Mouse (Mus musculus) embryonic facial prominence, embryonic 12.5 days (tissue): ENCODE measurements at regions not wholly inside any gene's neighbourhood (a gene's known extent, or its start where the extent isn't known, plus 50 kb on each side); places are given as distances from the start of the nearest gene placed in this dataset.
A peak's percentile ranks its signal among the peaks of the same experiment; 100 is the strongest.

Experiments
- ATAC-seq: fragments of 200-750 bp; cut with Nextera tagmentation; 2 replicates; pipeline ENCODE4 v1.8.0; 2017; ENCODE audit not compliant: insufficient number of reproducible peaks, insufficient read depth, low FRiP score, low TSS enrichment
- H3K27ac ChIP-seq: fragments of 300-500 bp; sonication (generic); 2 replicates; pipeline ENCODE4 v1.5.1; 2016; ENCODE audit warnings: mild to moderate bottlenecking
- H3K27me3 ChIP-seq: fragments of 300-500 bp; sonication (generic); 2 replicates; pipeline ENCODE4 v1.6.1; 2016; ENCODE audit warnings: mild to moderate bottlenecking, moderate library complexity
- H3K36me3 ChIP-seq: fragments of 300-500 bp; sonication (generic); 2 replicates; pipeline ENCODE4 v1.6.1; 2016; ENCODE audit warnings: mild to moderate bottlenecking
- H3K4me1 ChIP-seq: fragments of 300-500 bp; sonication (generic); 2 replicates; pipeline ENCODE4 v1.6.1; 2016
- H3K4me2 ChIP-seq: fragments of 300-500 bp; sonication (generic); replicated peaks from 2 replicates; pipeline ENCODE4 v1.6.1; 2016; ENCODE audit warnings: mild to moderate bottlenecking, moderate library complexity
- H3K4me3 ChIP-seq: fragments of 300-500 bp; sonication (generic); 2 replicates; pipeline ENCODE4 v1.5.1; 2016; ENCODE audit warnings: mild to moderate bottlenecking
- H3K9ac ChIP-seq: fragments of 300-500 bp; sonication (generic); 2 replicates; pipeline ENCODE4 v1.6.1; 2016; ENCODE audit warnings: mild to moderate bottlenecking, moderate library complexity
- H3K9me3 ChIP-seq: fragments of 300-500 bp; sonication (generic); 2 replicates; pipeline ENCODE4 v1.6.1; 2016; ENCODE audit warnings: mild to moderate bottlenecking, moderate library complexity
- WGBS: fragments of 180-500 bp; shearing (Covaris S2); methylation state at CpG from one replicate; pipeline ENCODE4 v1.1.7; 2016; 5-methylcytosine and 5-hydroxymethylcytosine counted together

DNA sequence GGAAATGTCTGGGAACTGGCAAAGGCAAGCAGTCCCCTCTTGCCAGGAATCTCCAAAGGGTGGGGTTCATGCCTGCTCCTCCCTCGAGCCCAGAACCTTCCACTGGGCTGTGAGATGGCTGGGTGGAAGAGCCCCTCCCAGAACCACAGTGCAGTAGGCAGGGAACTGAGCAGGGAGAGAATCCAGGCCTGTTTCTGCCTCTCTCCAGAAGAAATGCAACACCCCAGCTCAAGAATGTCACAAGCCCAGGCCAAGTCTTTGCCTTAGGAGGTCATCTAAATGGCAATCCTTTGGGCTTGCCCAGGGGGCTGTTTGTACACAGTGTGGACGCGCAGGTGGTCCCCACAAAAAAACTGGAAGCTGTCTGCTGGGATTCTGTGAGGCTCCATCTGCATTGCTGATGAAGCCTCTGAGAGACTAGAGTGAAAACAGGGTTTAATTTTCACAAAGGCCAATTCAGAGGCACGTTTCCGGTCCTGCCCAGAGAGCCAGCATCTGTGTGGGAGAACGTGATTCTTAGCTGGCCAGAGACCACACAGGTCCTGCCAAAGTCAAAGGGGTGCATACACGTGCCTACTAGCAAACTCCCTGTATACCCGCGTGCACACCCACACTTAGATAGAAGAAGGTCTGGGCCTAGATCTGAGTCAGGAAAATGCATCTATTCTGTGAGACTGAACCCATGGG, 129.0 kb downstream of the Hmg20a start:
- no peak overlapping the region for H3K9ac ChIP-seq
- H3K27ac ChIP-seq = peak overlapping the region; percentile 37
- peaks cover 18% of the 10 kb centered on the region for H3K4me1 ChIP-seq
- H3K4me2 ChIP-seq = no peak overlapping the region
- no peak overlapping the region for H3K4me3 ChIP-seq
- 45% methylated on average over 9 of the region's 9 CpGs for WGBS
- no peaks in the 10 kb centered on the region for H3K36me3 ChIP-seq
- no peak for ATAC-seq
- H3K9me3 ChIP-seq = no peaks in the 10 kb centered on the region
- H3K27me3 ChIP-seq = no peaks in the 10 kb centered on the region

DNA sequence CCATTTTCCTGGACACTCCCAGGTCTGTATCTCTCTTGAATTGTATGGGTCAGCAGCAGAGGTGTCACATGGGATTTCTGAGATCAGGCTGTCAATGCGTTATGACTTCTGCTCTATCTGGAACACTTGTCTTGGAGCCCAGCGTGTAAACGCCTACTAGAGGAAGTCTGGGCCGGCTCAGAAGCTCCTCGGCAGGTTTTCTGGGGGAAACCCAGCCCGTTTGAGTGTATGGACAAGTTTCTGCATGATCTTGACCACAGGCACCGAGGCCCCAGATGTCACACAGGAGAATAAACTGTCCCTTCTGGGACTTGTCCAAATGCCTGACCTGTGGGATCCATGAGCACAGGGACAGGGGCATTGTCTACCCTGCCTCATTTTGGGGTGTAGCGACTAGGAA, 131.4 kb downstream of the Hmg20a start:
- Histone ChIP-seq H3K4me1 (peaks cover 27% of the 10 kb centered on the region), H3K9ac (no peak overlapping the region), H3K9me3 (no peaks in the 10 kb centered on the region), H3K27ac (no peak overlapping the region), H3K36me3 (no peaks in the 10 kb centered on the region), H3K27me3 (no peaks in the 10 kb centered on the region), H3K4me3 (no peak overlapping the region), H3K4me2 (no peak overlapping the region)
- WGBS = 67% methylated on average over 8 of the region's 8 CpGs
- no peak for ATAC-seq

DNA sequence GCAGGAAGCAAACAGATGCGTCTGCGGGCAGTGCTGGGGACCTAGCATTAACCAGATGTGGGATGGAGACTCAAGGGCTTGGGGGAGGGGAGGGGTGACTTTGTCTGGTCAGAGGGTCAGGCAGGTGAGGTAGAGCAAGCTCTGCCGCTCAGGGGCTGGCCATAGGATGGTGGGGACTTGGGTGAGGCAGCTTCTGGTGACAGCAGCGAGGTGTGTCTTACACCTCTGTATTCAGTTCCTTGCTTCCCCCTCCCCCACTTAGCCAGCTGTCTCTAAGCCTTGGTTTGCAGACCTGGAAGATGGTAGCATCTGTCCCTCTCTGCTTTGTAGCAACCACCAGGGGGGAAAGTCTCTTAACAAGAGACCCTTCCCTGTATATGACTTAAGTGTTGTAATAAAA, 131.8 kb downstream of the Hmg20a start:
- ATAC-seq = no peak
- peaks cover 24% of the 10 kb centered on the region for H3K4me1 ChIP-seq
- 57% methylated on average over 4 of the region's 4 CpGs for WGBS
- H3K27ac ChIP-seq = no peak overlapping the region
- H3K36me3 ChIP-seq = no peaks in the 10 kb centered on the region
- H3K9me3 ChIP-seq = no peaks in the 10 kb centered on the region
- H3K4me2 ChIP-seq = no peak overlapping the region
- no peaks in the 10 kb centered on the region for H3K27me3 ChIP-seq
- H3K4me3 ChIP-seq = no peak overlapping the region
- no peak overlapping the region for H3K9ac ChIP-seq

DNA sequence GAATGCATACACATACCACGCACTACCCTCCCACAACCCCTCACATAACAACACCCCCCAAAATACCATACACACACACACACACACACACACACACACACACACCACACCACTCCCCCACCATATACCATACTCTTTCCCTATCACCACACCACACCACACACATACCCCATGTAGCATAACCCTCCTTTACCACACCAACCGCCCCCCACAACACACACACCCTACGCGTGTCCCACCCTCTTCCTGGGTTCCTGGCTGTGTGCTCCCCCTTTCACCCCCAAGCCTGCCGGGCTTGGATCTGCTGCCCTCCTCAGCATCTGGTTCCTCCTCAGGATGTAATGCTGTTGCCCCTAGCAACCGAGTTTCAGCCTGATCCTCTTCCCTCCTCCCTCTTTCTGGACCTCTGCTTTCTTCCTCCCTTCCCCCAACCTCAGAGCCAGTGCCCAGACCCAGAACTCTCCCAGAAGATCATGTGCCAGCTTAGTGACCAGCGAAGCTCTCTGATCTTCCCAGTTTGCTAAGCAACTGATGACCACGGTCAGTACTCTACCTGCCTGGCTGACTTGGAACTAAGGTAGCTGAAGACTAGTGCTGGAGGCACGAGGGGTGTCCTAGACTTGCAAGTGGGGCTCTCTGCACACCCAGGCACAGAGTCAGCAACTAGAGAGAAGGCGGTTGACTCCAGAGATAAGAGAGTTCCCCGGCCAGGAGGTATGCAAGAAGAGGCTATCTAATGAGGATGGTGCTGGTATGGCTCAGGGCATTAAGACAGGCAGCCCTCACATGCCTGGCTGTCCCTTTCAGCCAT, 133.2 kb downstream of the Hmg20a start:
- Histone ChIP-seq H3K4me3 (no peak overlapping the region), H3K9ac (no peak overlapping the region), H3K27me3 (no peaks in the 10 kb centered on the region), H3K4me2 (no peak overlapping the region), H3K27ac (no peak overlapping the region), H3K4me1 (peaks cover 23% of the 10 kb centered on the region), H3K9me3 (no peaks in the 10 kb centered on the region), H3K36me3 (no peaks in the 10 kb centered on the region)
- WGBS = 57% methylated on average over 11 of the region's 11 CpGs
- ATAC-seq = peak; percentile 23; the same call in 1 of the 2 replicates

DNA sequence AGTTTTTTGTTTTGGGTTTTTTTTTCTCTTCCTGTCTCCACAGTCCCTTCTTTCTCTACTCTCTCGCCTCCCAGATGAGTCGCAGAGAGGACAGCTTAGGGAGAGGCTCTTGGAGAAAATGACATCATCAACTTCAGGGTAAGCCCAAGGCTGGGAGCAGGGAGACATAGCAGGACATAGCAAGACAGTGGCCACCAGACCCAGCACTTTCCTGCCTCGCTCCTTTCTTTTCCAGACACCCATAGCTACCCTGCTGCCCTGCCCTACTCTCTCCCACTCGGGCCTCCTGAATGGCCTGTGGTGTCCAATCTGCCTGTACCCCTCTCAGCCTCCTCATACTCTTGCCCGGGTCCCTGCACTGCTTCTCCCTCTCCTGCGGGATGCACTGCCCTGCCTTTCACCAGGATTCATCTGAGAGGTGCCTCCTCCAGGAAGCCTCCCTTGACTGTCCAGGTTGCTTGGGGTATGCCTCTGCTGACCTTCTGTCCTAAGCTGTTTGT, 133.8 kb downstream of the Hmg20a start:
- H3K4me1 ChIP-seq = peaks cover 22% of the 10 kb centered on the region

DNA sequence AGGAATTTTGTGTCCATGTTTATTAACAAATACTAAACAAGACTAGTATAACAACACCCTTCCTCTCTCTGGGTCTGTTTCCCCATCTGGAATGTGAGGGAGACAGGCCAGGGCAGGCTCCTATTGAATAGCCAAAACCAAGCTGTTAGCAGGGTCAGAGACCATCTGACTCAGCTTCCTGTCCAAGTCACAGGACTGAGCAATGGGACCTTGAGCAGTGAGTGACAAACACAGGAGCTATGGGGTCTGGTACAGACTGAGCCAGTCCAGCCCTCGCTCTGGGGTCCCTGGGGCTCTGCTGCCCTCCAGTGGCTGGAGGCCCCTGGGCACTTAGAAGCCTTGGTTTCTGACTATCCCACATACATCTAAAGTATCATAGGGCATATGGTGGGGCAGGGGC, 134.4 kb downstream of the Hmg20a start:
- no peak overlapping the region for H3K4me2 ChIP-seq
- no peak overlapping the region for H3K4me3 ChIP-seq
- H3K4me1 ChIP-seq = peaks cover 17% of the 10 kb centered on the region
- no peaks in the 10 kb centered on the region for H3K9me3 ChIP-seq
- H3K9ac ChIP-seq = no peak overlapping the region
- H3K36me3 ChIP-seq = no peaks in the 10 kb centered on the region
- no peak overlapping the region for H3K27ac ChIP-seq
- no peaks in the 10 kb centered on the region for H3K27me3 ChIP-seq
- 11% methylated on average over 1 of the region's 1 CpGs for WGBS
- peak; percentile 67; the same call in 1 of the 2 replicates for ATAC-seq

More for the DNA sequence above, 133.8 kb downstream of the Hmg20a start:
- Histone ChIP-seq H3K36me3 (no peaks in the 10 kb centered on the region), H3K27me3 (no peaks in the 10 kb centered on the region), H3K4me2 (no peak overlapping the region), H3K4me3 (no peak overlapping the region), H3K9ac (no peak overlapping the region), H3K27ac (no peak overlapping the region), H3K9me3 (no peaks in the 10 kb centered on the region)
- WGBS = 68% methylated on average over 6 of the region's 6 CpGs
- ATAC-seq = no peak

DNA sequence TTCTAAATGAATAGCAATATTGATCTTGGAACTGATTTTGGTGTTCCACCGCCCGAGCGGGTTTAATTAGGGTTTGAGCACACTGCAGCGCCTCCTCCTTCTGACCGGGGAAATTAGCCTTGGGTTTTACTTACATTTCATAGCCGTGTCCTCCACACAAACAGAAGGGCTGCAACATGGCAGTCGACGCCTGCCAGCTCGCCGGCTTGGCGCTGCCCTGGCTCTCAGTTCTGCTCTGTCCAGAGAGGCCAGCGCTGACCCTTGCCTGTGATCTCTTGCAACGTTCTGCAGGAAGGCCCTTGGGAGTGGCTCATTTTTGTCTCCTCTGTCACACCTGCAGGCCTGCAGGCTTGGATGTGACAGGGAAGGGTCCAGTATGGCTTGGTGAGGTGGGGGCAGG, 135.2 kb downstream of the Hmg20a start:
- Histone ChIP-seq H3K27ac (no peak overlapping the region), H3K4me2 (no peak overlapping the region), H3K27me3 (no peaks in the 10 kb centered on the region), H3K9me3 (no peaks in the 10 kb centered on the region), H3K9ac (no peak overlapping the region), H3K36me3 (no peaks in the 10 kb centered on the region), H3K4me3 (no peak overlapping the region), H3K4me1 (peaks cover 16% of the 10 kb centered on the region; the same call in 1 of the 2 replicates)
- WGBS = 55% methylated on average over 13 of the region's 13 CpGs
- no peak for ATAC-seq

DNA sequence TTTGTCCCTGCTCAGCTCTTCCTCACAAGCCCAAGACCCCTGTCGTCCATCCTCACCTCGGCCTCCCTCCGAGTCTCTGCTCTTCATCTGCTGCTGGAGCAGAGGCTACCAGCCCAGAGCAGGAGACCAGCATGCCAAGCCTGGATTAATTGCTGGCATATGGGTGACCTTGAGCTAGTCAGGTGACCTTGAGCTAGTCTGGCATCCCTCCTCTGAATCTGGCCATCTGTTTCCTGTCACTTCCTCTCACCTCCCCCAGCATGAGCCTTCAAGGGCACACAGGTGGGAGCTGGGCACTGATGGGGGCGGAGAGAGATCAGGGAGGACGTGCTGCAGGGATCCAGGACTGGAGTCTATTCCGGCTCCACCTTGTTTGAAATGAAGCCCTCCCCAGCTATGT, 135.7 kb downstream of the Hmg20a start:
- Histone ChIP-seq H3K4me1 (peaks cover 16% of the 10 kb centered on the region; the same call in 1 of the 2 replicates), H3K4me3 (no peak overlapping the region), H3K36me3 (no peaks in the 10 kb centered on the region), H3K27ac (no peak overlapping the region), H3K9me3 (no peaks in the 10 kb centered on the region), H3K27me3 (no peaks in the 10 kb centered on the region), H3K9ac (no peak overlapping the region), H3K4me2 (no peak overlapping the region)
- 35% methylated on average over 6 of the region's 6 CpGs for WGBS
- no peak for ATAC-seq

DNA sequence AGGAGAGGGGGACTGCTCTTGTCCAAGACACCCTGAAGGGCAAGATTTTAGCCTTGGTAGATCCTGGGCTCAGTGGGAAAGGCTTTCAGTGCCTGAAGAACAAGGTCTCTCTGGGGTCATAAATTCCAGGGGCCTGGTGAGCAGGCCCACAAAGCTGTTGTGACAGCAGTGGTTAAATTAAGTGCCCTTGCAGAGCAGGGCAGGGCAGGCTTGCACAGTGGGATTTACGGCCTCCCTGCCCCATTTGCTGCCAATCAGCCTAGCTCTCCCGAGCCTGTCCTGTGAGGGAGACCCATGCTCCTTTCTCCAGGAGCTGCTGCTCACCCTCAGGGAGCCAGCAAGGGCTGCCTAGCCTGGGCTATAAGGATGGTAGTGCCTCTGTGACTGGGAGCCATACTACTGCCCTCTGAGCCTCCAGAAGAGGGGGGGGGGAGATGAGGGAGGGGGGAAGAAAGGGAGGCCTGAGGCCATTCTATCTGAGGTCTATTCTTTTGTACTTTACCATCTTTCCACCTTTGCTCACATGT, 141.3 kb downstream of the Hmg20a start:
- H3K27ac ChIP-seq = no peak overlapping the region
- H3K4me3 ChIP-seq = no peak overlapping the region
- no peak overlapping the region for H3K4me2 ChIP-seq
- no peak for ATAC-seq
- peaks cover 6% of the 10 kb centered on the region; the same call in 1 of the 2 replicates for H3K27me3 ChIP-seq
- H3K4me1 ChIP-seq = peaks cover 5% of the 10 kb centered on the region; the same call in 1 of the 2 replicates
- WGBS = 19% methylated on average over 2 of the region's 2 CpGs
- H3K36me3 ChIP-seq = no peaks in the 10 kb centered on the region
- 0 out of 2 replicates have a peak overlapping the region, but pooled peaks have one; percentile 10 for H3K9ac ChIP-seq
- no peaks in the 10 kb centered on the region for H3K9me3 ChIP-seq

DNA sequence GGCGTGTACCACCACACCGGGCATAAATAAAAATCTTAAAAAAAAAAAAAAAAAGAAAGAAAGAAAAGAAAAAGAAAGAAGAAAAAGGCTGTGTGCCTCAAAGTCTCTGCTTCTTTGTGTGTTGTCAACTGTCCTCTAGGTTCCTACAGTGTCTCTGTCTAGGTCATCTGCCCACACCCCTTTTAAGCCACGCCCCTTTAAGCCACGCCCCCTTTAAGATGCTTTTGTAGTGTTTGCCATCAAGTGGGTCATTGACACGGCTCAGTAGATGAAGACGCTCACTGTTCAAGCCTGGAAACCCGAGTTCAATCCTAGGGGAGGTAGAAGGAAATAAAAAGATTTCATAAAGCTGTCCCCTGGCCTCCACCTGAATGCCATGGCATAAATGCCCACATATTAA, 144.0 kb downstream of the Hmg20a start:
- Histone ChIP-seq H3K4me3 (no peak overlapping the region), H3K9ac (no peak overlapping the region), H3K36me3 (no peaks in the 10 kb centered on the region), H3K27me3 (peaks cover 6% of the 10 kb centered on the region; the same call in 1 of the 2 replicates), H3K4me1 (peaks cover 5% of the 10 kb centered on the region; the same call in 1 of the 2 replicates), H3K4me2 (no peak overlapping the region), H3K27ac (no peak overlapping the region), H3K9me3 (no peaks in the 10 kb centered on the region)
- ATAC-seq = no peak
- WGBS = 65% methylated on average over 7 of the region's 7 CpGs

DNA sequence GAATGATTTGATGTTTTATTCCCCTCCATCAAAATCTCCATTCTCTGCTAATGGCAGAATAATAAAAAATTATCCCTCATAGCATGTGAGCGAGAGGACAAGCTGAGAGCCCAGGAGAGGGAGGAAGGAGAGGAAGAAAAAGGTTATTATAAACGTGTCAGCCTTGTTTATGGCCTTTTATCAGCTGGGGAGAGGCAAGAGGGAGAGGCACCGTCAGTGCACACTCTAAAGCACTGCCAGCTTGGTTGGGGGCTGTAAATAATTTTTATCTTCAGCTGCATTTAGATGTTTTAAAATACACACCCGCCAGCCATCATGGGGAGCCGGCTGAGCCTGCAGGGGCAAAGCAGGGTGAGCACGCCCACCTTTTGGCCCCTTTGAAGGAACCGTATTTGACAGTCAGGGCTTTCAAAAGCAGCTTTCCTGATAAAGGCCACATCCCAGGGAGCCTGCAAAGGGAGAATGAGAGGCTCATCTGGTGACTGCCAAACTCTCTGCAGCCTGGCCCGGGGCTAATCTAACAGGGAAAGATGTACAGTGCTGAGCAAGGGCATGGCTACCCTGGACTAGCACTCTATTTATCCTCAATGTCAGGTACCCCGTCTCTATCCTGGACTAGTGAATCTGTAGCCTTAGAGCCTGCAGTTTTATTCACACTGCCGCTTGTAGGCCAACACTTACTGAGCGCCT, 145.8 kb downstream of the Hmg20a start:
- Histone ChIP-seq H3K4me2 (no peak overlapping the region), H3K9ac (no peak overlapping the region), H3K36me3 (no peaks in the 10 kb centered on the region), H3K27ac (no peak overlapping the region), H3K9me3 (no peaks in the 10 kb centered on the region), H3K4me1 (peaks cover 5% of the 10 kb centered on the region; the same call in 1 of the 2 replicates), H3K4me3 (no peak overlapping the region), H3K27me3 (peaks cover 6% of the 10 kb centered on the region; the same call in 1 of the 2 replicates)
- no peak for ATAC-seq
- WGBS = 23% methylated on average over 11 of the region's 11 CpGs
